In genomic region chr10:21801556-21801955, GRCm38 (mm10) we compare ENCODE assay signal across 33 mouse cellular contexts.
DNase-seq lines count a peak whose midpoint lies in the region; ATAC-seq and TF ChIP-seq lines count a peak whose summit lies in the region.
"Had no signal": no experiment of that assay in that cellular context is flagged by ENCODE, and none has a peak within 500 bp of the region (broad histone marks: within the 10 kb centered on the region; RNA-seq: fewer than 3 reads in every experiment).

No protein-coding gene starts in this region.

- no peak for TF ChIP-seq POLR2A in MEL (IDR thresholded peaks at IDR 0.05; ENCODE audit: control insufficient read depth in 1 of 2, insufficient read depth in 1 of 2, low read depth in 1 of 2, low read length in 2 of 2, poor library complexity in 1 of 2)
- TF ChIP-seq POLR2A in myocyte (IDR thresholded peaks at IDR 0.05; ENCODE audit: insufficient read length, low read depth): no peak

- TF ChIP-seq CTCF in MEL (IDR thresholded peaks at IDR 0.05 in 2 of 3, conservative IDR thresholded peaks at IDR 0.05 in 1 of 3; ENCODE audit: control insufficient read depth in 1 of 3, insufficient read depth in 1 of 3, low read depth in 2 of 3, low read length in 3 of 3, poor library complexity in 1 of 3, severe bottlenecking in 1 of 3): no peak

- H3ac ChIP-seq in myocyte (ENCODE audit: control insufficient read depth, insufficient read length): no peak overlapping the region

- H3K4me1 ChIP-seq in MEL (ENCODE audit: control insufficient read depth in 1 of 2, insufficient read depth in 2 of 2, low read length in 2 of 2): no peaks in the 10 kb centered on the region
- no peaks in the 10 kb centered on the region for H3K4me1 ChIP-seq in hindbrain, embryonic 16.5 days (ENCODE audit: control insufficient read depth, insufficient read depth, low read depth, low read length)
- H3K4me1 ChIP-seq: embryonic facial prominence, embryonic 12.5 days; heart, embryonic 10.5 days; hindbrain, embryonic 12.5 days; neural tube, embryonic 15.5 days; stomach, embryonic 15.5 days had no signal

- WGBS in hindbrain, embryonic 16.5 days: 78% methylated on average over 5 of the region's 5 CpGs

- no peaks in the 10 kb centered on the region for H3K79me2 ChIP-seq in MEL (ENCODE audit: control insufficient read depth, insufficient read depth, low read length, poor library complexity)
- no peaks in the 10 kb centered on the region for H3K79me2 ChIP-seq in myocyte (ENCODE audit: control insufficient read depth, insufficient read depth)

- H3K27ac ChIP-seq in MEL (ENCODE audit: control insufficient read depth, low read depth, low read length): no peak overlapping the region
- no peak overlapping the region for H3K27ac ChIP-seq in hindbrain, embryonic 16.5 days (ENCODE audit: low read depth, low read length)
- H3K27ac ChIP-seq: embryonic facial prominence, embryonic 12.5 days; heart, embryonic 10.5 days; hindbrain, embryonic 12.5 days; kidney, postnatal 0 days; limb, embryonic 13.5 days; neural tube, embryonic 15.5 days; stomach, embryonic 15.5 days had no signal

- H3K9me3 ChIP-seq in MEL (replicated peaks; ENCODE audit: insufficient read depth, low read length): no peaks in the 10 kb centered on the region
- no peaks in the 10 kb centered on the region for H3K9me3 ChIP-seq in hindbrain, embryonic 16.5 days (ENCODE audit: control insufficient read depth, low read length)
- H3K9me3 ChIP-seq: embryonic facial prominence, embryonic 12.5 days; heart, embryonic 10.5 days; hindbrain, embryonic 12.5 days; limb, embryonic 13.5 days; neural tube, embryonic 15.5 days; stomach, embryonic 15.5 days had no signal

- no peak for ATAC-seq in hindbrain, embryonic 16.5 days
- ATAC-seq: activated CD4-positive, CD25-positive, alpha-beta regulatory T cell, adult 4 months; CD4-positive, CD25-positive, alpha-beta regulatory T cell, adult 4 months; forebrain, embryonic 16.5 days; intestine, embryonic 16.5 days; liver, postnatal 0 days; lung, postnatal 0 days had no signal

- H3K27me3 ChIP-seq in MEL (ENCODE audit: control insufficient read depth in 1 of 2, insufficient read depth in 2 of 2, low read length in 2 of 2): peaks cover 0 to 4% of the 10 kb centered on the region in 2 experiments; a peak in 2 of 4 replicates
- H3K27me3 ChIP-seq in myocyte (ENCODE audit: control insufficient read depth, insufficient read depth, insufficient read length): no peaks in the 10 kb centered on the region
- H3K27me3 ChIP-seq in hindbrain, embryonic 16.5 days (replicated peaks; ENCODE audit: control insufficient read depth, insufficient read depth, low read length): no peaks in the 10 kb centered on the region
- H3K27me3 ChIP-seq: embryonic facial prominence, embryonic 12.5 days; hindbrain, embryonic 12.5 days; limb, embryonic 13.5 days; neural tube, embryonic 15.5 days; stomach, embryonic 15.5 days had no signal

- H3K36me3 ChIP-seq in MEL (ENCODE audit: control insufficient read depth in 1 of 2, insufficient read depth in 2 of 2, low read length in 2 of 2) (no peaks in the 10 kb centered on the region), myocyte (ENCODE audit: control insufficient read depth, insufficient read depth) (no peaks in the 10 kb centered on the region)
- no peaks in the 10 kb centered on the region for H3K36me3 ChIP-seq in hindbrain, embryonic 16.5 days (ENCODE audit: control insufficient read depth, insufficient read depth, low read length)
- H3K36me3 ChIP-seq: embryonic facial prominence, embryonic 12.5 days; heart, embryonic 10.5 days; hindbrain, embryonic 12.5 days; limb, embryonic 13.5 days; neural tube, embryonic 15.5 days; stomach, embryonic 15.5 days had no signal

- DNase-seq in 416B (ENCODE audit: low read depth): peak; percentile 36
- DNase-seq in MEL (ENCODE audit: low read depth, low spot score): peak; percentile 26
- DNase-seq in adipocyte (ENCODE audit: low spot score): peak; percentile 11
- DNase-seq in lung, postnatal 25 days (ENCODE audit: low spot score): no peak
- DNase-seq in adrenal gland, postnatal 36 days: no peak
- DNase-seq in cerebellum, adult 9-10 months: no peak
- DNase-seq: adrenal gland, adult 8-10 months; cerebellum, adult 11-12 months; cerebellum, postnatal 36 days; gastrocnemius, postnatal 10 days; heart, adult 11 months; heart, postnatal 36 days; kidney, adult 8-10 months; kidney, postnatal 4 days; liver, postnatal 0 days; midbrain, embryonic 14.5 days; right cerebral cortex, adult 18-20 months; thymus, postnatal 14 days had no signal

- no peak for TF ChIP-seq EP300 in MEL (IDR thresholded peaks at IDR 0.05; ENCODE audit: low read depth in 1 of 2, low read length in 2 of 2)

- H3K4me2 ChIP-seq in myocyte (ENCODE audit: low read depth): peak overlapping the region; percentile 60
- H3K4me2 ChIP-seq in hindbrain, embryonic 16.5 days (ENCODE audit: low read length): no peak overlapping the region
- H3K4me2 ChIP-seq: embryonic facial prominence, embryonic 12.5 days; hindbrain, embryonic 12.5 days; limb, embryonic 13.5 days; liver, embryonic 11.5 days; neural tube, embryonic 15.5 days; stomach, embryonic 15.5 days had no signal

- no peak overlapping the region for H3K4me3 ChIP-seq in MEL (ENCODE audit: control insufficient read depth in 1 of 2, insufficient read depth in 1 of 2, low read depth in 2 of 2, low read length in 2 of 2)
- no peak overlapping the region for H3K4me3 ChIP-seq in myocyte
- H3K4me3 ChIP-seq in hindbrain, embryonic 16.5 days (ENCODE audit: low read length): no peak overlapping the region
- H3K4me3 ChIP-seq: embryonic facial prominence, embryonic 12.5 days; heart, embryonic 10.5 days; hindbrain, embryonic 12.5 days; limb, embryonic 13.5 days; neural tube, embryonic 15.5 days; stomach, embryonic 15.5 days had no signal

- TF ChIP-seq RAD21 in MEL (IDR thresholded peaks at IDR 0.05; ENCODE audit: low read depth, low read length): no peak

- H3K9ac ChIP-seq in MEL (ENCODE audit: control insufficient read depth, low read depth, low read length, poor library complexity, severe bottlenecking): no peak overlapping the region
- no peak overlapping the region for H3K9ac ChIP-seq in hindbrain, embryonic 16.5 days (ENCODE audit: low read depth, low read length)
- H3K9ac ChIP-seq: embryonic facial prominence, embryonic 12.5 days; hindbrain, embryonic 12.5 days; limb, embryonic 13.5 days; liver, postnatal 0 days; neural tube, embryonic 15.5 days; stomach, embryonic 15.5 days had no signal

TF ChIP-seq in MEL, 35 proteins besides CTCF, POLR2A, EP300 and RAD21:
- TF ChIP-seq ZNF384 (IDR thresholded peaks at IDR 0.05; ENCODE audit: low read depth, low read length) (no peak), NRF1 (IDR thresholded peaks at IDR 0.05; ENCODE audit: insufficient read depth, low read depth, low read length, poor library complexity, severe bottlenecking) (no peak), ELF1 (IDR thresholded peaks at IDR 0.05; ENCODE audit: low read depth, low read length) (no peak), TAL1 (IDR thresholded peaks at IDR 0.05; ENCODE audit: low read length) (no peak), MAFK (IDR thresholded peaks at IDR 0.05; ENCODE audit: borderline replicate concordance, low read depth, low read length) (no peak), MEF2A (IDR thresholded peaks at IDR 0.05; ENCODE audit: extremely low read depth, insufficient replicate concordance, low read depth, low read length, poor library complexity, severe bottlenecking) (no peak), HCFC1 (IDR thresholded peaks at IDR 0.05; ENCODE audit: low read depth, low read length) (no peak), MAZ (IDR thresholded peaks at IDR 0.05; ENCODE audit: low read depth, low read length) (no peak), TBP (IDR thresholded peaks at IDR 0.05; ENCODE audit: low read depth, low read length) (no peak), MAX (IDR thresholded peaks at IDR 0.05; ENCODE audit: low read length) (no peak), USF1 (IDR thresholded peaks at IDR 0.05; ENCODE audit: low read depth, low read length) (no peak), ZC3H11A (IDR thresholded peaks at IDR 0.05; ENCODE audit: low read depth, low read length) (no peak), MYC (IDR thresholded peaks at IDR 0.05; ENCODE audit: low read depth, low read length) (no peak), CHD1 (IDR thresholded peaks at IDR 0.05; ENCODE audit: low read depth, low read length) (no peak), USF2 (IDR thresholded peaks at IDR 0.05; ENCODE audit: borderline replicate concordance in 1 of 2, insufficient read depth in 1 of 2, low read depth in 1 of 2, low read length in 2 of 2) (no peak)

TF ChIP-seq in myocyte, 11 proteins besides CTCF, POLR2A, EP300 and RAD21:
- no peak for TF ChIP-seq TCF3 (IDR thresholded peaks at IDR 0.05; ENCODE audit: insufficient read length, low read depth)
- no peak for TF ChIP-seq TCF12 (IDR thresholded peaks at IDR 0.05; ENCODE audit: insufficient read depth, poor library complexity, severe bottlenecking)
- TF ChIP-seq E2F4 (IDR thresholded peaks at IDR 0.05; ENCODE audit: insufficient read depth): no peak
- no peak for TF ChIP-seq CEBPB (IDR thresholded peaks at IDR 0.05; ENCODE audit: insufficient read depth, poor library complexity, severe bottlenecking)

Comparison
In these comparisons a context has a peak if more than half of its experiments do, and no peak if none do; other contexts are left out.
1. DNase-seq: peak in 416B (single experiment), MEL (single experiment) and adipocyte (single experiment); none in lung, postnatal 25 days (single experiment), adrenal gland, postnatal 36 days (0 of 2) and cerebellum, adult 9-10 months (single experiment).